Mouse (Mus musculus) layer of hippocampus, postnatal 36 days (tissue): ENCODE data around the gene Vip. TPM values are rescaled to one million over a fixed set of nuclear protein-coding genes. Genes with fewer than 3 reads are reported as not detected.

ENCODE experiments used
- DNase-seq, 2 experiments: peaks; one replicate each; pipeline ENCODE4 v3.0.0; 2022
- total RNA-seq, 2 experiments: library from RNA; stranded (reverse); gene quantifications; 2 replicates each; pipeline ENCODE4 v1.2.3; 2021

The Vip gene
- total RNA-seq: 10 to 100 TPM; 14.8 to 16.6 TPM

- DNase-seq: no peak
Observed at GRCm38 (mm10) chr10:5639112-5639511, at the start of gene Vip. Vip (plus strand) TSS chr10:5639218.

- no peak for DNase-seq
Observed at GRCm38 (mm10) chr10:5591061-5591460, 48.0 kb upstream of the Vip start.

DNA sequence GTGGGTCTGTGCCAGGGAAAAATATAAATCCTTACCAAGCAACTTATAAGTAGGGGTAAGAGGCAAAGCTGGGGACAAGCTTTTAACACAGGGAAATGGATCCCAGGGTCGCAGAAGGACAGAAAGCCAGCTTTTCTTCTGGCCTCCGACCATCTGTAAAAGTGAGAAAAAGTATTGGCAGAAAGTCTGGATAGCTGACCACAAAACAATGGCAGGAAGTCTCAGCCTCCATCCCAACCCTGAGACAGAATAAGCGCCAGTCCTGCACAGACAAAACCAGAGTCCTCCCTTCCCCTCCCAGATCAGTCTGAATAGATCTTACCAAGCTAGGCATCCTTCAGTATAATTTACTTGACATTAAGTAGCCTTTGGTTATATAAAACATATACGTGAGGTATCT lies 47.0 kb upstream of the Vip start:
- DNase-seq: no peak

- DNase-seq: no peak
Observed at GRCm38 (mm10) chr10:5593464-5593863, 45.6 kb upstream of the Vip start, which contains the start of gene Myct1. Myct1 (plus strand) TSS chr10:5593775.

DNA sequence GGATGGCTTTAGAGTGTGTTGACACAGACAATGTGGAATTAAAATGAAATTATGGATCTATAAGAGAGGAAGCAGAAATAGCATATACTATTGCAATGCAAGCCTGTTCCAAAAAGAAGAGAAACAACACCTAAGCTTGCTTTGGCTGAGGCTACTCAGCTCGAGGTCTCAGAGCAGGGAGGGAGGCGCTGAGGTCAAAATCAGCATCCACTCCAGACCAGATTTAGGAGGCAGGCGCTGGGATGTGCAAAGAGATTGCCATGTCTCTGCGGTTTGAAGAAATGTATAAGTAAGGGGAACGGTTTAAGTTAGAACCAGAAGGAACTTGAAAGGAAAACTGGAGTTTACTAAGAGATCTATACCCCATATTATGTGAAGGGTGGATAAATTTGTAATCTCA lies 44.6 kb upstream of the Vip start:
- DNase-seq: no peak

- no peak for DNase-seq
Observed at GRCm38 (mm10) chr10:5596559-5596958, 42.5 kb upstream of the Vip start.

DNA sequence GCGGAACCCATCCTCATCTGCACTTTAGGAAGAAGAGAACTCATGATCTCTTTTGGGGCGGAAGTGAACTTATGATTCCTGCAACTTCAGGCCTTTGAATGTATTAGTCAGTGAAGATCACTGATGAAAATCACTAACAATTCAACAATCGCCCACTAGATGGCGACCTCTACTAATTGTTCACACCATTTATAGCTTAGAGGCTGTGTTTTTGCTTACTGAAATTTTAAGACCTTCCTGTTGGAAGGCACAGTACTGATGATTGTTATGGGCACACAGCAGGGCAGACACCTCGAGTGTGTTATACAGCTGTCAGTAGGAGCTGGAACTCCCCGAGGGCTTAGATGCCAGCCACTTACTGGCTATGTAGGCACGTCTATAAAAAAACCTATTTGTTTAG lies 38.9 kb upstream of the Vip start:
- DNase-seq: peak; percentile 9 to 44

DNA sequence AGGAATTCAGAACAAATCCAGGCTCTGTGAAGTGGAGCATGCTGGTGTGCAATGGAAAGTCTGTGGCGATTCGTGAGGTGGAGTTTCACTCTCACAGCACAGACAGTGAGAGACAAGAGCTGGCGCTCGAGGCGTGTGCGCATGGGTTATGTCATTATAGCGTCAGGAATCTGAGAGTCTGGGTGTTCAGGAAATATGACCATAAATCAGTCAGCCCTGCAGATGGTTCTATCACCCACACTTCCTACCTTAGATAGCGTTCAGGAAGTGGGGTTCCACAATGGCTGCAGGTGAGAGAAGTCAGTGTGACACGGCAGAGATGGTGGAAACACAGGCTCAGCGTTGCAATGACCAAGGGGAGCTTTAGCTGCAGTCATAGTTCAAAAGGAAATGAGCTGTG lies 35.5 kb upstream of the Vip start:
- no peak for DNase-seq

- no peak for DNase-seq
Observed at GRCm38 (mm10) chr10:5604371-5604770, 34.6 kb upstream of the Vip start.

DNA sequence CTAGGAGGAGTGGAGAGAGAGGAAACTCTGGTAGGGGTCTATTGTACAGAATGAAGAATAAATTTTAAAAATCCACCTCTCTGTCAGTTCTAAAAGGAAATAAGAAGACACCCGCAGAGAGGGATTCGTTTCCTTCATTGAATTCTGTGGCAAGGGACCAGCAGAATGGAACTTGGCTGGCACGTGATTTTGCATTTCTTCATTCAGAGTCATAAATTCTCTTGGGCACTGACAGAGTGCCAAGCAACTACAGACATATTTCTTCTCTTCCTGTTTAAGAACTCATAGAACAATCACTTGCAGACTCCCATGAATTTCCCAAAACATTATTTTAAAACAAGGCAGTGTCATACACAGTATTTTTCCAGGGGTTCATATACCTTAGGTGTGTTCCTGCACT lies 30.1 kb upstream of the Vip start:
- DNase-seq: no peak

DNA sequence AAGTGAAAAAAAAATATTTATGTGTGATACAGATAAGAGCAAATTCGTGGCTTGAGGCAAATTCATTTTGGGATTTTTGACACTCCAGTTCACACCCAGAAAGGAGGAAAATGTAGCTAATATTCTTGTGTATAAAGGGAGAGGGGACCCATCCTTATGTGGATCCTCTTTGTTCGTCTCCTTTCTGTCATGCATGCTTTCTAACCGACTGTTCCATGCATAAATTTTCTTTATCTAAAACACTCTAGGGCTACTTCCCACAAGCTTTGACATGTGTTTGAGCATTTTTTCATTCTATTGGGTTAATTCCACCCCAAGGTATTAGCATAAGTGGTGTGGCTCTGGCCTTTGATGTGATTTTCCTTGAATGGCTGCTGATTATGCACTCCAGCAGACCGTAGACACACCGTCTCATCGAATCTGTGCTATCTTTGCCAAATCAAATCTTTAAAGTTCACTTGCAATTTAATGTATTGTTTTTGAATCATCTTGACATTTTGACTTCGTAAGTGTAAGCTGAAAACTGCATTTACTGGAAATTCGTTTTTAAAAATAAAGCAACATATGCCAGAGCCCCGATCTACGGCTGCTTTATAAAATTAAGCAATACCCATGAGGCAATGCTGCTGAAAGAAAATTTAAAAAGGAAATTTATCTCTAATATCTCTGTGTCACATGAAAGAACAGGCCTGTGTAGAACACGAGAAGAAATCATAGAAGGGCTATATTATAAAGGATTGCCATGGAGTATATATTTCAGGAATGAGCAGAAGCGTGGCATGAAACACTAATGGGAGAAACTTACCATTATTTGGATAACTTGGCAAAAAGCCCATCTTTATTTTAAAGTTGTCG lies 23.6 kb upstream of the Vip start:
- DNase-seq: no peak

GRCm38 (mm10) chr10:5626268-5626667 lies 12.8 kb upstream of the Vip start:
- no peak for DNase-seq

- no peak for DNase-seq
Observed at GRCm38 (mm10) chr10:5633672-5634200, 5.3 kb upstream of the Vip start.

DNA sequence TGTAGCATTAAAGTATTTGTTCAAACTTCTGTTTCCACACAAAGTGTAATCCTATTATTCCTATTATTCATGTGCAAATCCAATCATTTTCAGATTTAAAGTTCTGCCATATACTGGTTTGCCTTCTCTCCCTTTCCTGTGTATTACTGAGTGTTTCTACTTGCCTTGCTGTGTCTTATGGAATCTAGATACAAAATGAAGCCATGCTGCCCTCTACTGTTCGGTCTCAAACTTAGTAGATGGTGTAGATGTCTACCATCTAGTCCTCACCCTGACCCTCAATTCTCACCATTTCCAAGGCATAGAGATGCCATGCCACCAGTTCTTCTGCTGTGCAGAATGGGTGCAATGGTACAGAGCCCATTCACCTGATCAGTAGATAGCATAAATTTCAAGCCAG lies 4.7 kb upstream of the Vip start:
- peak; percentile 9 to 15 for DNase-seq

GRCm38 (mm10) chr10:5637322-5637721 lies 1.7 kb upstream of the Vip start:
- no peak for DNase-seq

DNA sequence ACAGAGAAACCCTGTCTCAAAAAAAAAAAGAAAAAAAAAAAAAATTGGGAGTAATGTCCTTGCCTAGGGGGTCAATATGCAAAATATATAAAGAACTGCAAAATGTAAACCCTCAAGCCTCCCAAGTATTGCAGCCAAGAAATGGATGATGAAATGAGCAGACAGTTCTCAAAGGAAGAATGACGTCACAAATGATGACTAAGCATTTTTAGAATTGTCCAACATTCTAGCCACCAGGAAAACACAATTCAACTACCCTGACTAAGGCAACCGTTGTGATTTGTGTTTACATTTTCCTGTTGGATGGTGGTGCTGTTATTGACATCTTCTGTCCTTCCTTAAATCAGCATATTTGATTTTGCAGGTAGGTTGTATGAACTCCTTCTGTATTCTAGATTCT lies 42.3 kb downstream of the Vip start:
- DNase-seq: no peak

DNA sequence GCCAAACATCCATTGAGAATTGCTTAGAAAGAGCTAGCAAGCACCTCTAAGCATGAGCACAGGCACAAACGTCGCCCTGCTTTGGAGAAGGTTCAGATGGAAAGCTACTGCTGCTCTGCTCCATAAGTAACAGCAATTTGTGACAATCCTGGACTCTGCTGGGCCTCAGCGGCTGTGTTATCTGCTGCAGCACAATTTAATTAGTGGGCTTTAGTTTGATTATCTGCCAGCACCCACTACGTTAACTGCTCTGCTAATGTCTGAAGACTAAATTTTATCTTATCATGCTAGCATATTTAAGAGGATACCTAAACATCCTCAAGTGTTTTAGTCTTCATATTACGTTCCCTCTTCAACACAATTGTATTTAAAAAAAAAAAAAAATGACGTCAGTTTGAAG lies 46.6 kb downstream of the Vip start:
- DNase-seq: no peak

DNA sequence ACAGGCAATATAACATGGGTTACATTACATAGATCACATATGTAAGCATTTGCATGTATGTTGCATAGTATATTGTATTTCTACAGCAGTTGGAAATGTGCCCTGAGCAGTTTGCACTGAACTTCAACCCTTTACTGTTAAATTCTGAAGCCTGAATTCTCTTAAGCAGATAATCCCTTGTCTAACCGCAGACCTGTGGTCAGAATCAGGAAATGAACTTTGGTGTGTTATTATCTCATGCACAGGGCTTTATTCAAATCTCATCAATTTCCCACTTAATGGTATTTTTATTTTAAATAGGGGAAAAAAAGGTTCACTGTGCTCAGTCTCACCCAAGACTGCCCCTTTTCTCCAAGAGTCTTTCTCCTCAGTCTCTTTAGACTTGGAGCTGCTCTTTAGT lies 55.3 kb downstream of the Vip start:
- no peak for DNase-seq

Other genes starting within 250 kb of the Vip start
- gene Syne1, start 87.7 kb upstream of the Vip start, total RNA-seq: 100 to 1,000 TPM; 280 to 293 TPM
- under 1 TPM in 1 of 2 experiments, not detected in 1; 0.37 TPM for gene Myct1, start 45.4 kb upstream of the Vip start, total RNA-seq
- gene Fbxo5, start 166.4 kb downstream of the Vip start, total RNA-seq: 1 to 10 TPM; 1.3 to 1.5 TPM
- 10 to 100 TPM in 1 of 2 experiments, 1 to 10 TPM in 1; 9.7 to 14.8 TPM for gene Mtrf1l, start 184.7 kb downstream of the Vip start, total RNA-seq